Mouse (Mus musculus) 3T3-L1 (cell line): Measurements from ENCODE around the gene Tmem72.
A peak's percentile ranks its signal among the peaks of the same experiment; 100 is the strongest.

Experiments
- DNase-seq: peaks from one replicate; pipeline ENCODE4 v3.0.0-alpha.2; 2015; ENCODE audit warnings: low read depth, low spot score

Tmem72 gene

DNA sequence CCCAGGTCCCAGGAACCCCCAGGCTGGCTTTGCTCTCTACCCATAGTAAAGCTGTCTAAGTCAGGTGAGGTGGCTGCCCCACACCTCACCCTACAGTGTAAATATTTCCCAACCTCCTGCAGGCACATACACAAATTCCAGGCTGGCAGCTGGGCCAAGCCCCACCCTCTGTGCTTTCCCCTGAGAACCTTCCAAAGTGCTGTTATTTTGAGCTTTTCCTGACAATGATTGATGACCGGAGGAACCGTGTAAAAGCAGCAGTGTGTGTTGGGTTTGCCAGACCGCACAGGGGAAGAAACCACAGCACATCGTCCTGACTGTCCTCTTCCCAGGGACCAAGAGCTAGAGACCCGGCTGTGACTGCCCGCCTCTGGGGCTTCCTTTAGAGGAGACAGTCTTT lies 66.3 kb downstream of the Tmem72 start, which contains the start of gene Depp1:
Gene Depp1 (plus strand): TSS at position 204 of the 400 bp plus-strand sequence.
- DNase-seq, result peak; percentile 93

DNA sequence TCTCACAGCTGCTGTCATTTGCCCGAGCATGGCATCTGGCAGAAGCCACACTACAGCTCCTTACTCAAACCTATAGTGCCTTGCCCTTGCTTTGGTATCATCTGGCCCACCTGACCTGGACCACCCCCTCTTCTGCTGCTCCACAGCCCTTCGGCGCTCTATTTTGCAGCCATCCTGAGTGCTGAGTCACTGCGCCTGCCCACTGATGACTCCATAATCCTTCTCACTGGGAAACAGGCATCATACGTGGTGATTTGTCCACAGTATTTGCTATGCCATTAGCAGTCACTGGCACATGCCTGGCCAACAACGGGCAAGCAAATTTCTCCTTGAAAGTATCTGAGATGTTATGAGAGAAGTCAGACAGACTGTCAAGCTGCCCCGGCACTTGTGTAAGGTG lies 66.9 kb downstream of the Tmem72 start:
- DNase-seq, result no peak

DNA sequence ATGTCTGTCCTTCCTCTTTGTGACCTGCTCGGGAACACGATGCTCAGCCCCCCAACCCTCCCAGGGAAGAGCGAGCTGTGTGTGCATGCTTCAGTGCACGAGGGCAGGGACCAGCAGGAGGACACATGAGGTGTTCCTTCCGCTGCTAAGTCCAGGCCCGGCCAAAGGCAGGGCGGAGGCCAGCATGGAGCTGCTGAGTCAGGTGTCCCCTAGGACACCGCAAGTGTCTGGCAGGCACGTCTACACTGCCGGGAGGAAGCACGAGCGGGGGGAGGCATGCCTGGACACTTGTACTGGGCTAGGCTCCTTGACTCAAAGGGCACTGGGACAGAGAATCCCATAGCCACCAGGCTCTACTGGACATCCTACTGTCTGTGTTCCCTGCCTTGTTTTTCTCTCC lies 69.0 kb downstream of the Tmem72 start:
- DNase-seq, result no peak

DNA sequence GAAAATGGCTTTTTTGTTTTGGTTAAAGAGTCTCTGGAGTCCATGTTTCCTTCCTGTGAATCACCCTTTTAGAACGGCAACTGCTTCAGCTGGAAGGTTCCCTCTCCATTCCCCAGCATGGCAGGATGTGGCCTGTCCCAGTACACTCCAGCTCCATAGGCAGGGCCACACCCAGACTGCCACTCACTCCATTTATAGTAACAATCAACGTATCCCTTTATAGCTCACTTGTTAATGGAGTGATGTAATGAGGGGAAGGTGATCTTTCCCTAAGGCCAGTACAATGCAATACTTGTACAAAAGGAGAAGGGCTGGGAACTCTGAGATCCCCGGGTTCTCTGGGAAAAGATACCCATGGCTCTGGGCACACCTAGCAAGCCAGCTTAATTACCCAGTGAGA lies 72.4 kb downstream of the Tmem72 start:
- DNase-seq, result no peak

DNA sequence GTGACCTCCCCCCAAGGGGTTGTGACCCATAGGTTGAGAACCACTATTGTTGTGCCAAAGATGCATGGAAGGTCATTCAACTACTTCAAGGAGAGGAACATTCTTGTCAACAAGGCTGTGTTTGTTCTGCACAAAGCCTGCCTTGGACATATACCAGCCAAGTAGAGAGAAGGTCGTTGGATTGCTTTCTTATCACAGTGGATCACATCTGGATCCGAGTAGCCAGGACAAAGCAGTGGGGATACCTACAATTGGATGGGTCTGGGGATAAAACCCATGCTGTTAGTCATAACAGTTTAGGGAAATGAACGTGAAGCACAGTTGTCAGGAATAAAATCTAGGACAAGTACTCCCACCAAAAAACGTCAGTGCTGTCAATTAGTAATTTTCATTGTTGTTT lies 72.8 kb downstream of the Tmem72 start:
- no peak for DNase-seq

DNA sequence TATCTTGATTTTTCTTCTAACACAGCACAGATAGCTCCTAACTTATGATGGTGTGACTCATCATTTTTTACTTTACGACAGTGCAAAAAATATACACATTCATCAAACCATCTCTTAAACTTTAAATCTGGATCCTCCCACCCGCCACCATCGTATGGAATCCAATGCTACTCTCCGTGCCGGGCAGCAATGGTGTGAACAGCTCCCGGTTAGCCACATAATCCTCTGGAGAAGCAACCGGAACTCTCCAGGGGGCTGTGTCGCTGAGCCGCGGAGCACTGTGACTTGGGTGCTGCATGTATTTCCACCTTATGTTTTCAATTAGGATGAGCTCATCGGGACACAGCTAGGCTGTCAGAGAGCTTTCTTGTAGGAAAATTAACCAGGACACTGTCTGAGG lies 73.8 kb downstream of the Tmem72 start:
- no peak for DNase-seq

DNA sequence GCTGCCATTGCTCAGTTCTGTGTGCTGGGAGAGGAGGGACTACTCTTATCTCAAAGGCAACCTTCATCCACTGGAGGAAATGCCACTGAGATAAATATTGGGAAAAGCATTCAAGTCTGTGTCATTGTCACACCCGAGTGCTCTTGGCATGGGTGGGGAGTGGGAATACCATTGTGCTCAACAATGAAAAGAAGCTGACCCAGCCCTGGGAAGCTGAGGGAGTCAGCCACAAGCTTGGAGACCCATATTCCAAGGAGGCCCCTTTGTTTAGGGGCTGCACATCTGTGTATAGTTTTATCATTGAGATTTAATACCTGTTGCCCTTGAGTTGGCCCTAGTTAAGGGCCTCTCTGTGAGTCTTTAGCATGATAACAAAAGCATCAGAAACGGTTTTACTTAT lies 77.0 kb downstream of the Tmem72 start:
- no peak for DNase-seq

DNA sequence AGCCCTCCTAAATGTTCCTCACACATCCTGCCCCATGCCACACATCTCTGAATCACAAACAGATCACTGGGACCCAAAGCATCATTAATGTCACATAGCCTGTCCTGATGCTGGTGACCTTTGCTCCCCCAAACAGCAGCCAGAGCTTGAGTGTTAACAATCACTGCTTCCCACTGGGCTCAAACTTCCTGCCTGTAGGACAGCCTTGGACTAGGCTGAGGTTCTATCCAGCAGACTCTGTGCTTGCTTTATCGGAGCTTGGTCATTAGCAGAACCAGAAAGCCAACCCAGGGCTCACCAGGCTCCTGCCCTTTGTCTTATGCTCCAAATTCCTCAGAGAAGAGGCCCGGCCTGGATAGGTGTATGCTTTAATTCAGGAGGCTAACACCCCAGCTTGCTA lies 77.8 kb downstream of the Tmem72 start:
- DNase-seq, result no peak

DNA sequence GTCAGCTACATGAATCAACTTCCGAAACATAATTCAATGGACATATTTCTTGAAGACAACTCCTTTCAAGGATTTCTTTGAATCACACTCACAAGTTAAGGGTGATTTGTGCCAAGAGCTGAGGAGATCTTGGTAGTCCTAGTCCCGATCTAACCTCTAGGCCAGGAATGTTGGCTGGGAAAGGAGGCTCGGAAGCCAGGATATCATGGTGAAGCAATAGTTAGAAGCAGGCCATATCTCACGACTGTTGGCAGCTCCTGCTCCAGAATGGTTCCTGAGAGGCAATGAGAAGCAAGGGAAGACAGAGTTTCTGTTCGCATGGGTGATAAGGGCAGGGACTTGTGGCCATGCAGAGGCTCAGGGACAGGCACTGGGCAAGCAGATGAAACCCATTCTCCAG lies 79.2 kb downstream of the Tmem72 start:
- DNase-seq, result no peak

DNA sequence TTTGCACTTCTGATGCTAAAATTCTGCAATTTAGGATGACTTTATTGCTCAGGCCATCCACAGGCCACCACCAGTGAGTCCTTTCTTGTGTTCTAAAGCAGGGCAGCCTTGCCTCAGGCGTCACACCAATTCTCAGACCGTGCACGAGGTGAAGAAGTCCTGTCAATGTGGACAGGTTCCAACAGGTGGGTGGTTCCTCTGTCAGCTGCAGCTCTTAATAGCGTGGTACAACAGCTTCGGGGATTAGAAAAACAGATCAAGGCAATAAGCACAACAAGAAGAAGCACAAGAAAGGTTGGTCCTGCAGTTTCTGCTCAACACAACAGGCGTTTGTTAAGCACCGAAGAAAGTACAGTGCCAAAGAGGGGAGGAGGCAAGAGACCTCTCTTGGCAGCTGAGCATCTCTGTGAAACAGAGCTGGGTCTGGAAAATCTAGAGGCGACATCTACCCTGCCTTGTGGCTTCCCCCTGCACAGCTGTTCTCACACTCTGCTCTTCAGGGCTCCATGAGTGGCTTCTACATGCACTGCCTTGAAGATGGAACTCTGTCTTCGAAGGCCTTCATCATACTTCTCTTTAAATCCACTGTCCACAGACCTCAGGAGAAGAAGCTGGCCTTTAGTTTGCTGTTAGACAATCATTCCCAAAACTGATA lies 80.0 kb downstream of the Tmem72 start:
- no peak for DNase-seq

DNA sequence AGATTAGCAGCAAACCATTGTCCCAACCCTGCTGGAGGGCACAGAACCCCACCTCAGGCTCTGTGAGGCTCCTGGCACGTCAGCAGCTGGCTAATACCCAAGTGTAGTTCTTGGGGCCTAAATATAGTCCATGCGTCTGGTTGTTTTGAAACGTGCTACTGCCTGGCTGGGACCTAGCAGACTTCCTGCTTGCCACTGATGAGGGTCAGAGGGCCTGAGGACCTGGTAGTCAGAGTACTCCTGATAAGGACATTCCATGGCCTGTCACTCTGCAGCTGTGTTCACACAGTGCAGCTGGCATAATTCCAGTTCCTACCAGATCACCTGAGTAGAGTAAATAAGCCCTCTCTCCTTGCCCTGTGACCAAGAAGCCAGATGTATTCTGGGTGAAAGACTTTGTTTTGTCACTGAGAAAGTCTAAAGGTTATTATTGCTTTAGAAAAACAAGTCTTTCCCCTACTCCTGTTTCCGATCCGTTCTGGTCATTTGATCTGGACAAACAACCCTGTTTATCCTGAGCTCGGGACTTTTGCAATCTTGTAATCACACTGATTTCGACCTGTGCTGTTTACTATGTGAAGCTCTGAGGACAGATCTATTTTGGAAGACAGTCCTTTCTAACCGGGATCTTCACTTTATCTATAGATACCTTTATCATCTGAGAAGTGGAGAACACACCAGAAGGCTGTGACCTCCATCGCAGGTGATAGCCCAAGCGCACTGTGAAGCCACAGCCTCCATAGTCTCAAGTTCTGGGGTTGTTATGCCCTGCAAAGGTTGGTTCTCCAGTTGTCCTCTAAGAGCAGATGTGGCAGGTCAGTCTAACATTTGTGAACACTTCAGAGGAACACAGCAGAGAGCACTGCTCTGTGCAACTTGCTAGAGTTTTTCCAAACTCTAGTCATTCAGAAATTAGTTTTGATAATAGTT lies 81.2 kb downstream of the Tmem72 start:
- no peak for DNase-seq

DNA sequence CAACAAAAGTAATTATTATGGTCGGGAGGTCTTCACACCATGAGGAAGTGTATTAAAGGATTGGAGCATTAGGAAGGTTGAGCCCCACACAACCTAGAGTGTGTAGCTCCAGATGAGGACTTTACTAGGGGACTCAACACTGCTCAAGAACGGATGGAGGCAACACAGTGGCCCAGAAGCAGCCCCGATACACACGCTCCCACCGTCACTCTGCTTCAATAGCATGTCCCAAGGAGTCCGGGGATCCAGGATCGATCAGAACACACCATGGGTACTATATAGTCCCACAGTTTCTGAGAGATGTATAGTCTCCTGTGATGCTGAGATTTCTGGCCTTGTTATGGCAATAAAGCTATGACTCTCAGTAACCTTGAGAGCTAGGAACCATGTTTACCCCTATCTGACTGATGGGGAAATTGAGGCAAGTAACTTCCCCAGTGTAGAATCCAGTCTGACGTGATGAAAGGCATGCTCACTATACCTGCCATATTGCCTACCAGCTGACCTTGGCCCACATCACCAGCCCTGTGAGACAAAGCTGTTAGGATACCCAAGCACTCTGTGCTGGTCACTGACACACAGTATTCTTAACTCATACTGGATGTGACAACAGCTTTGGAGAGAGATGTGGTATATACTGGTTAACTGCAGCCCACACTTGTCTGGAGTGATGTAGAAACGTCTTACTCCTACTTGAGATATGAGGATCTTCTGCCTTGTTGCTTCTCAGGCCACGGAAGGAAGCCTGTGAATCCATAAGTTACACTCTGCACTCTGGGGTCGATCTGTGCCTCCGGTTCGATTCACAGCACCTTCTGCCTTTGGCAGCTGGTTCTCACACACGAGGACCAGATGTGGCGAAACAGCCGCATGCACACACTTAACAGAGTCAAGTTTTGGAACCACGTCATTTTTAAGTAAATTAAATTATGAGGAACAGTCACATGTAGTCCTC lies 82.7 kb downstream of the Tmem72 start:
- DNase-seq, result no peak

DNA sequence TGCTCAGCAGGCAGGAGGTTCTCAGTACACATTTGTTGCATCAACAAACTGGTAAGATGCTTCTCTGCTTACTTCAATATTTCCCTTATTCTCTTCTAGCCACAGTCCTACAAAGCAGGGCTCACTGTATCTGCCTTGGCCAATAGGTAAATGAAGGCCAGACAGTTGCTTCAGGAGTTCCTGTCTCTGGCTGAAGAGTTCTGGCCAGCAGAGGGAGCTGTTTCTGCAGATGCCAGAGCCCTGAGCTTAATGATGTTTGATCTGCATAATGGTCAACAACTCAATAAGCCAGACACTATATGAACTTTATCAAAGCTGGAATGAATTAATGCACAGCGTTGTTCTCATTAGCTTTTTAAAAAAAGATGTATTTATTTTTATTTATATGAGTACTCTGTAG lies 84.6 kb downstream of the Tmem72 start:
- peak; percentile 76 for DNase-seq

DNA sequence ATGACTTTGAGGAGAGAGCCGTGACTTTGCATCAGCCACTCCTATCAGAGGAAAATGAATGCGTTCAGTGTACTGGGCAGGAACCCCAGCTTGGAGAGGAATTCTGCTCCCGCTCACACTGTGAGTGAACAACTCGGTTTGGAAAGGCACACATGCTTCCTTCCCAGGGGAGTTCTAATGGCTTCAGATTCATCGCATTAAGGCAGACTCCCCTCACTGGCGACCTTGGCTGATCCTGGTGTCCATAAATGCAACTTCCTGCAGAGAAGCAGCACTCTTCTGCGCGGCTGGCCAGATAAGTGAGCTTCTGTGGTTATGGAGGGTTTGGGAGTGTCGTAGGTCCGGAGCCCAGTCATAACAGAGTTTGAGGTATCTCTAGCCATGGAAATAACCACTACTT lies 86.9 kb downstream of the Tmem72 start:
- DNase-seq, result no peak
